Mouse (Mus musculus) heart, postnatal 25 days (tissue): ENCODE data around the gene Dct. TPM values are rescaled to one million over a fixed set of nuclear protein-coding genes. Genes with fewer than 3 reads are reported as not detected.

Source experiments
- DNase-seq: peaks from one replicate; pipeline ENCODE4 v3.0.0; 2022; ENCODE audit warnings: low spot score
- intact Hi-C: fragments of 180-260 bp; cut with DNase I; formaldehyde crosslinking; loops from one replicate; pipeline ENCODE4 v1.15.1; 2025
- total RNA-seq, 2 experiments: library from RNA; stranded (reverse); gene quantifications; 2 replicates each; pipeline ENCODE4 v1.2.3; 2021

The Dct gene
- 1 to 10 TPM; 2.1 to 2.7 TPM for total RNA-seq

GRCm38 (mm10) chr14:118051975-118052630 is at the start of gene Dct:
Dct (minus strand) TSS chr14:118052244.
- no peak for DNase-seq
- intact Hi-C loops: no loop called here

DNA sequence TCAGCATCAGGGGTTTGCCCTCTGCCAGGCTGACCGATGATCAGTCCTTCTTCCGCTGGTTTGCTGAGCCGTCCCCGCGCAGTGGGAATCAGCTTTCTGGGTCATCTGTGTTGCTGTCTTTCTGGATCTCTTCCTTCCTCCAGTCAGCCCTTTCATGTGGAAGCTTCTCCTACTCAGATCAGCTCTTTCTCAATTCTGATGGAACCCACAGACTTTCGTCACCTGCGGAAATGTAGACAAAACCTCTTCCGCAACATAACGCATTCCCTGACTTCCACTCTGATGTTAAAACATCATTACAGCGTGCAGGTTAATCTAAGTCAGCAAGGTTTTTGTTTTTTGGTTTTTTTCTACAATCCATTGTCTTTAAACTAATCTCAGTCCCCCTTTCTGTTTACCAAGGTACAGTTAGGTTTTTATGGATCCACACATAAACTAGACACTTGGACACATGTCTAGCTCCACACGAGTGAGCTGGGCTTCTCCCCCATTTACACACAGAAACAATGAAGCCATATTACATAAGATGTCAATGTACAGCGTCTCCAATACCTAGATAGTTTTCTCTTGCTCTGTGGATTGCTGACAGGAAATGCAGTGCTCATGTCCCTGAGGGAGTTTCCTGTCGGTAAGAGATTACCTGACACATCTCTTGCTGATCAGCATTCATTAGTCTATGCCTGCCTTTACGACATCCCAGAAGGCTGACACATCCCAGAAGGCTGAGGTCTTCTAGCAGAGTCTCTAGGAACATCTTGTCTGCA is 49.4 kb upstream of the Dct start:
- intact Hi-C loops: no loop called here
- DNase-seq: no peak

DNA sequence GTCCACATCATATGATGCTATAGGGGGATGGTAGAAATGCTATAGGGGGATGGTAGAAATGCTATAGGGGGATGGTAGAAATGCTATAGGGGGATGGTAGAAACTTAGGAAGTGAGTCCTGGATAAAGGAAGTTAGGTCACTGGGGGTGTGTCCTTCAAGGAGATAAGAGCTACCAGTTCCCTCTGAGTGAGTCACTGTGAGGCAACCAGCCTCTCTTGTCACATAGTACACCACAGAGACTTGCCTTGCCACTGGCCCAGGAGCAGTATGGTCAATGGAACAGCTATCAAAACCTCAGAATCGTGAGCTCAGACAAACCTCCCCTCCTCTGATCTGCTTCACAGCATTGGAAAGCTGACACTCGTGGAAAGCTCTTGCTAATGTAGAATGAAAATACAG is 46.2 kb upstream of the Dct start:
- DNase-seq: no peak
- intact Hi-C loops: no loop called here

DNA sequence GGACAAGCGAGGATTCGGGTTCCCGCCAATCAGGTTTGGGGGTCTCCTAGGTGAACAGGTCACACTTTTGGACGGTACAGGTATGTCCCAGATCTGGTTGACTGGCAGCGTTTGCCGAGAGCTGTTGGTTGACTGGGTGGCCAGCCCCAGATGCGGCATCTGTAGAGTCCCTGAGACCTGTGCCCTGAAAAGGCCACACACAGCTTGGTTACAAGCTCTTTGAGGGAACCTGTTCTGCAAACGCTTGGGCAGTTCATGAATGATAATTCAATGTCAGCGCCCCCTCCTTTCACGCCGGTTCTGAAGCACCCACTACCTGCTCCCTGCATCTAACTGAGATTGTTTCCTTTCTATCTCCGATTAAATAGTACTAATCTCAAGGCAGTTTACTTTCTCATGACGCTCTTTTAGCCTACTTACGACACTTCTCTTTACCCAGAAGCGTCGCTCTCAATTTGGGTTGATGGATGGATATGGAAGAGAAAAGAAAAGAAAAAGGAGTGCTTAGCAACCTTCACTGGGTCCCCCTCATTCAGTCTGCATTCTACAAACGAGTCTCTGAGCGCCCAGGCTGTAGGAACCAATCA is 37.9 kb upstream of the Dct start:
- intact Hi-C loops: loop anchor here (2.0 to 5.0 kb wide), 3 partner anchors 43 to 83 kb away; partner anchors contain the start of gene Tgds
- DNase-seq: no peak

- intact Hi-C loops: loop anchor here (2.0 kb wide), 1 partner anchor 43 kb away; the partner anchor contains the start of gene Tgds
Measured at GRCm38 (mm10) chr14:118089215-118089805, 37.3 kb upstream of the Dct start.

GRCm38 (mm10) chr14:118088437-118089207 is 36.6 kb upstream of the Dct start:
- intact Hi-C loops: loop anchor here (2.0 kb wide), 1 partner anchor 44 kb away; the partner anchor contains the start of gene Tgds
- no peak for DNase-seq

More at GRCm38 (mm10) chr14:118089215-118089805, 37.3 kb upstream of the Dct start:
- DNase-seq: peak; percentile 85

- intact Hi-C loops: no loop called here
- no peak for DNase-seq
Measured at GRCm38 (mm10) chr14:118086271-118087035, 34.4 kb upstream of the Dct start.

DNA sequence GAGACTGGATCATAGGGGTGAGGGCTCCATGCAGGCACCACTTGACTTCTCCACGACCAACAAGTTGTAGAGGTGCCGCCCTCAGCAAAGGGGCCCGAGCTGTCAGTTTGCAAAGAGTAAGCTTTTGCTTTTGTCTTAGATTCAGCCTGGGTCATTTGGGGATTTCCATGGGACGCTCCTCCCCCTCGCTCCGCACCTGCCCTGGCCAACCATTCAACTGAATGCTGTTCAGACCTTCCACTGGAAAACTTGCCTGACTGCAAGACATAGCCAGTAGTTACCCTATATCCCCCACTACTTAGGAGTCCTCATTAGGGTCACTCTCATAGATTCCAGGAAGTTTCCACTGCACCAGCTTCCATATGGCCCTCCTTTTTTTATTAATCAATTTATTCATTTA is 31.8 kb upstream of the Dct start:
- DNase-seq: no peak
- intact Hi-C loops: no loop called here

GRCm38 (mm10) chr14:118080606-118081005 is 28.6 kb upstream of the Dct start:
- no peak for DNase-seq
- intact Hi-C loops: no loop called here

DNA sequence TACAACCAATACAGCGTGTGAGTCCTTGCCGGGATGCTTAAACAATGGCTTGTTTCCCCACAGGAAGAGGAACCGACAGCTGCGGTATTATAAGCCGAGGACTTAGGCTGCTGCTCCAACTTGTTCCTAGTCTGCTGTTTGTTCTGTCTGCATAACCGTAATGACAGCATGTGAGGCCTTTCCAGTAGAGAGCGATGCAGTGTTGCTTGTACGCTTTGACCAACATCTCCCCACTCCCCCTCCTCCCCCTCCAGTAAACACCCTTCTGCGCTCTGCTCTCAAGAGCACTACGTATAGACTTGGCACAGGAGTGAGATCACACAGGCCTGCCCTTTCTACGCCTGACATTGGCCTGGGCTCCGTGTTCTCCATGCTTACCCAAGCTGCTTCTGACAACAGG is 18.1 kb upstream of the Dct start:
- no peak for DNase-seq
- intact Hi-C loops: no loop called here

DNA sequence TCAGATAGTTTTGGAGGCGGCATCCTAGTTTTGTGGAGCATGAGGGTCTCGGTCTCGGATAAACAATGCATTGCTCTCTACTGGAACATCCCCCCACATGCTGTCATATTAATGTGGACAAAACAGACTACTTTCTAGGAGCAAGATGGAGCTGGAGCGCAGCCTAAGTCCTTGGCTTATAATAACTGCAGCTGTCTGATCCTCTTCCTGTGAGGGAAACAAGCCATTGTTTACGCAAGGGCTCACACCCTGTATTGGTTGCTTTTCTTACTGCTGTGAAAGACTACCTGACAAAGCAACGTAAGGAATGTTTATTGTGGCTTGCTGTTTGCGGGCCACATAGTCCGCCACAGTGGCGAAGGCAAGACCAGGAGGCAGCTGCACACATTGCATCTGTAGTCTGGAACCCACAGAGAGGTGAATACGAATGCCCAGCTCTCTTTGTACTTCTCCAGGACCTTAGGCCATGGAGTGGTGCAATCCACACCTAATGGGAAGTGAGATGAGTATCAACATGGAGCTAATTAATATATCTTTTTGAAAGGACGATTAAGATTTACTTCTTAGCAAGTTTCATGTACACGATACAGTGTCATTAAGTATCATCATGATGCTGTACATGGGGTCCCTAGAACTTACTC is 17.5 kb upstream of the Dct start:
- intact Hi-C loops: no loop called here
- DNase-seq: no peak

DNA sequence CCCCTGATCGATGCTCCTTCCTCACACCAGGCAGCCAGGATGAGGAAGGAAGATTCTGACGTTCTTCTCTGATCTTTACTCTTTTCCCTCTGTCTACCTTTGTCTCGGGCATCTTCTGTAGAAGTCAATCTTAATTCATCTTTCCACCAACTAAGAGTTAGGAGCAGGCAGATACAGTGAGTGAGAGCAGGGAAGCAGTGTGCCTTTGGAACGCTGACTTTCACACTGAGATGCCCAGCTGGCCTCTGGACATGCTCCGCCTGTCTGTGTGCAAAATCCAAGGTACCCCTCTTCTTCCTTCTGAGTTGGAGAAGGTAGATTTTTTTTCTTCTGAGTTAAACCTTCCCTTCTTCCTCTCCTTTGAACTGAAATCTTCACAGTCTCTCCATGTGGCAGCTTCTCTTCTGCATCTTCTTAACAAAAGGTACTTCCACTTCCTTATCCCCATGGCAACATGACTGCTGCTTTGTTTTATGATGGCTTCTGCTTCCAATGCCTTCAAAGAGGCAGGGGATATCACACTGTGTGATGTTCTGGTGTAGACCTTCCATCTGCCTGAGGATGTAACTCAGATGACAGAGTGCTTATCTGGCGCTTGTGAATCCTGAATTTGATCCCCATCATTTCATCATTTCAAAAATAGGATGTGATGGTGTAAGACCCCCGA is 9.9 kb upstream of the Dct start:
- DNase-seq: no peak

DNA sequence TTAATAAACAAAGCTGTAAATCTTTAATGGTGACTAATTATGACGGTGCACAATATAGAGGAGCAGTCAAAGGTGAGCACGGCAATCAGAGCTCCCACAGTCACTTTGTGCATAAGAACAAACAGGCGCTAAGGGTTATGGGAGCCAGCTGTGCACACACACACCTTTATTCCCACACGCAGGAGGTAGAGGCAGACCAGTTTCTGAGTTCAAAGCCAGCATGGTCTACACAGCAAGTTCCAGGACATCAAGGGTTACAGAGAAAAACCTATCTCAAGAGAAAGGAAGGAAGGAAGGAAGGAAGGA is 6.5 kb upstream of the Dct start:
- intact Hi-C loops: no loop called here

More for the DNA sequence above, 9.9 kb upstream of the Dct start:
- intact Hi-C loops: no loop called here

GRCm38 (mm10) chr14:118057696-118058580 is 5.9 kb upstream of the Dct start:
- intact Hi-C loops: no loop called here
- DNase-seq: no peak

More for the DNA sequence above, 6.5 kb upstream of the Dct start:
- no peak for DNase-seq

- intact Hi-C loops: no loop called here
- DNase-seq: no peak
Measured at GRCm38 (mm10) chr14:118052770-118053169, 726 bp upstream of the Dct start.

DNA sequence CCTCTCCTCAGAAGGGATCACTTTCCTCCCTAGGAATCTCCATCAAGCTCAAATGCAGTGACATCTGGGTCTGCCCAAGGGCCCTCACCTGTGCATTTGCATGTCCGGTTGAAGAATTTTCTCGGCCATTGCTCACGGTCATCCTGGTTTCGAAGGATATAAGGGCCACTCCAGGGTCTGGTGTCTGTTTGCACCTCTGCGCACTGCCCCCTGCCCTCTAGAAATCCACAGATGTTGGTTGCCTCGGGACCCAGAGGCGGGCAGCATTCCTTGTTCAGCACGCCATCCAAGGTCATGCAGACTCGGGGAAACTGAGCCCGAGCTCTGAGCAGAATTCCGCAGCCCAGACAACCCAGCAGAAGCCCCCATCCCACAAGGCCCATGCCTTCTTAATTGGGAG is 648 bp downstream of the Dct start:
- DNase-seq: no peak
- intact Hi-C loops: no loop called here

- no peak for DNase-seq
- intact Hi-C loops: no loop called here
Measured at GRCm38 (mm10) chr14:118050990-118051389, 1.1 kb downstream of the Dct start.
